Mouse (Mus musculus) natural killer cell, adult 2 months (primary cell): ENCODE results near the gene Stfa1.
"Not testable (repeated sequence)": the region's sequence is repeated elsewhere in the genome, so short reads cannot be mapped to it uniquely, and the experiment has no call there.

Experiments
- DNase-seq, 2 experiments: peaks; one replicate each; pipeline ENCODE4 v3.0.0; 2022; ENCODE audit warnings: low spot score in 2 of 2

Stfa1 gene

GRCm38 (mm10) chr16:36276796-36277195 lies at the start of gene Stfa1:
Gene Stfa1 (plus strand): TSS chr16:36276951.
- DNase-seq = not testable (repeated sequence)

GRCm38 (mm10) chr16:36260585-36260984 lies 16.2 kb upstream of the Stfa1 start:
- not testable (repeated sequence) for DNase-seq

- DNase-seq = no peak
Observed at GRCm38 (mm10) chr16:36289140-36289539, 12.4 kb downstream of the Stfa1 start.

GRCm38 (mm10) chr16:36307631-36308030 lies 30.9 kb downstream of the Stfa1 start:
- no peak for DNase-seq

- not testable (repeated sequence) for DNase-seq
Observed at GRCm38 (mm10) chr16:36316111-36316510, 39.4 kb downstream of the Stfa1 start.

- no peak for DNase-seq
Observed at GRCm38 (mm10) chr16:36319286-36319685, 42.5 kb downstream of the Stfa1 start.

GRCm38 (mm10) chr16:36334232-36334631 lies 57.5 kb downstream of the Stfa1 start, which contains the start of gene BC117090:
Gene BC117090 (minus strand): TSS chr16:36334332.
- DNase-seq = no peak
